Mouse (Mus musculus) limb, embryonic 14.5 days (tissue): ENCODE data around the gene Acaca. TPM values are rescaled to one million over a fixed set of nuclear protein-coding genes. Genes with fewer than 3 reads are reported as not detected.

ENCODE experiments used
- ATAC-seq: fragments of 200-750 bp; cut with Nextera tagmentation; 2 replicates; pipeline ENCODE4 v1.8.0; 2017; ENCODE audit warnings: low read depth, moderate number of reproducible peaks, moderate TSS enrichment; ENCODE audit not compliant: low FRiP score
- DNase-seq: peaks from one replicate; pipeline ENCODE4 v3.0.0-alpha.2; 2015; ENCODE audit warnings: low spot score
- H3K27ac ChIP-seq: fragments of 300-500 bp; sonication (generic); replicated peaks from 2 replicates; pipeline ENCODE4 v1.5.1; 2014; ENCODE audit warnings: low read depth, mild to moderate bottlenecking, low read length, moderate library complexity, mixed read lengths
- H3K27me3 ChIP-seq: fragments of 300-500 bp; sonication (generic); 2 replicates; pipeline ENCODE4 v1.6.1; 2014; ENCODE audit warnings: low read length, mixed read lengths; ENCODE audit not compliant: control insufficient read depth, insufficient read depth
- H3K36me3 ChIP-seq: fragments of 300-500 bp; sonication (generic); 2 replicates; pipeline ENCODE4 v1.6.1; 2014; ENCODE audit warnings: mild to moderate bottlenecking, low read length, moderate library complexity, mixed read lengths; ENCODE audit not compliant: control insufficient read depth, insufficient read depth
- H3K4me1 ChIP-seq: fragments of 300-500 bp; sonication (generic); 2 replicates; pipeline ENCODE4 v1.6.1; 2014; ENCODE audit warnings: antibody characterized with exemption, low read length, mixed read lengths; ENCODE audit not compliant: control insufficient read depth, insufficient read depth
- H3K4me2 ChIP-seq: fragments of 300-500 bp; sonication (generic); replicated peaks from 2 replicates; pipeline ENCODE4 v1.6.1; 2014; ENCODE audit warnings: low read depth, mild to moderate bottlenecking, low read length, moderate library complexity; ENCODE audit not compliant: severe bottlenecking
- H3K4me3 ChIP-seq: fragments of 300-500 bp; sonication (generic); replicated peaks from 2 replicates; pipeline ENCODE4 v1.5.1; 2014; ENCODE audit warnings: low read length
- H3K9ac ChIP-seq: fragments of 300-500 bp; sonication (generic); 2 replicates; pipeline ENCODE4 v1.6.1; 2014; ENCODE audit warnings: mild to moderate bottlenecking, low read depth, low read length, moderate library complexity; ENCODE audit not compliant: severe bottlenecking
- H3K9me3 ChIP-seq: fragments of 300-500 bp; sonication (generic); 2 replicates; pipeline ENCODE4 v1.6.1; 2016; ENCODE audit warnings: low read length; ENCODE audit not compliant: control insufficient read depth
- POLR2A ChIP-seq: fragments of 200-500 bp; IDR thresholded peaks from 2 replicates; pipeline ENCODE4 v1.8.0; 2012; ENCODE audit warnings: inconsistent platforms, mild to moderate bottlenecking, moderate library complexity, borderline replicate concordance; ENCODE audit not compliant: insufficient read depth, insufficient read length; ENCODE audit errors: extremely low read depth
- WGBS: fragments of 180-500 bp; shearing (Covaris S2); extraction: QIAGEN DNeasy Blood & Tissue Kit; methylation state at CpG from one replicate; pipeline ENCODE4 v1.1.7; 2014; 5-methylcytosine and 5-hydroxymethylcytosine counted together
- polyA plus RNA-seq, 2 experiments: library from polyadenylated mRNA; depleted of rRNA in 1 of 2; stranded (reverse) in 1 of 2; unstranded in 1 of 2; fragments of >200 nt; fragmentation: Nextera tagmentation in 1 of 2; extraction: Ambion mirVana in 1 of 2; gene quantifications; 2 replicates each; pipeline versions ENCODE4 v1.2.1 to v1.2.3; 2012 to 2014

Acaca gene
- polyA plus RNA-seq, 2 experiments: 18.2 to 20.3 TPM

DNA sequence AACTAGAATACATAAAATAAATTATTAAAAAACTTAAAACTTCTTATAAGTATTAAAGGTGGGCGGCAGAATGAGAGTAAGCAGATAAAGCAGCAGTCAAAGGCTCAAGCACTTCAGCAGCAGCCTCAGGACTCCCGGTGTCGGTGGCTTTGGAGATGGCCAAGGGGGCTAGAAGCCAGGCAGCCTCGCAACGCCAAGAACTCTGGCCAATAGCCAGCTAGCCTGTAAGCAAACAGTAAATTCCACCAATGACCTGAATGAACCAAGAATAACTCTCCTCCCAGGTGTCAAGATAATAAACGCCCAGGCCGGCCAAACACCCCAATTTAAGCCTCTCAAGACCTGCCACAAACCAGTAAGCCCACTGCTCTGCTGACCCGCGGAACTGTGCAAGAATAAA, 13.8 kb upstream of the Acaca start:
- ATAC-seq: no peak
- H3K27ac ChIP-seq: no peak overlapping the region
- no peak overlapping the region for H3K4me3 ChIP-seq
- H3K9me3 ChIP-seq: no peaks in the 10 kb centered on the region
- H3K4me2 ChIP-seq: no peak overlapping the region
- no peaks in the 10 kb centered on the region for H3K4me1 ChIP-seq
- DNase-seq: no peak
- no peak for TF ChIP-seq POLR2A
- WGBS: 79% methylated on average over 9 of the region's 9 CpGs
- H3K27me3 ChIP-seq: no peaks in the 10 kb centered on the region
- H3K36me3 ChIP-seq: peaks cover 63% of the 10 kb centered on the region
- H3K9ac ChIP-seq: no peak overlapping the region

DNA sequence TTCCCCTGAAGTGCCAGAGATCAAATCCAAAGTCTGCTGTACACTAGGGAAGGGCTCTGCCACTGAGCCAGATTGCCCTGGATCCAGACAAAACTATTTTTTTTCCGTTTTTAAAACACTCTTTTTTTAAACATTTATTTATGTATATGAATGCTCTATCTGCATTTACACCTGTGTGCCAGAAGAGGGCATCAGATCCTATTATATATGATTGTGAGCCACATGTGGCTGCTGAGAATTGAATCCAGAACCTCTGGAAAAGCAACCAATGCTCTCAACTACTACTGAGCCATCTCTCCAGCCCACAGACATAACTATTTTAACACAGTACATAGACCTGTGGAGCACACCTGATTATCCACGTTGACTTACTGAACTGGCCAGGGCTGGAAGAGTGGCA, 13.3 kb upstream of the Acaca start:
- Histone ChIP-seq H3K27me3 (no peaks in the 10 kb centered on the region), H3K27ac (no peak overlapping the region), H3K4me2 (no peak overlapping the region), H3K9ac (no peak overlapping the region), H3K4me1 (no peaks in the 10 kb centered on the region), H3K36me3 (peaks cover 65% of the 10 kb centered on the region), H3K4me3 (no peak overlapping the region), H3K9me3 (no peaks in the 10 kb centered on the region)
- ATAC-seq (no peak), DNase-seq (no peak)
- no peak for TF ChIP-seq POLR2A
- WGBS: 64% methylated on average over 2 of the region's 2 CpGs

DNA sequence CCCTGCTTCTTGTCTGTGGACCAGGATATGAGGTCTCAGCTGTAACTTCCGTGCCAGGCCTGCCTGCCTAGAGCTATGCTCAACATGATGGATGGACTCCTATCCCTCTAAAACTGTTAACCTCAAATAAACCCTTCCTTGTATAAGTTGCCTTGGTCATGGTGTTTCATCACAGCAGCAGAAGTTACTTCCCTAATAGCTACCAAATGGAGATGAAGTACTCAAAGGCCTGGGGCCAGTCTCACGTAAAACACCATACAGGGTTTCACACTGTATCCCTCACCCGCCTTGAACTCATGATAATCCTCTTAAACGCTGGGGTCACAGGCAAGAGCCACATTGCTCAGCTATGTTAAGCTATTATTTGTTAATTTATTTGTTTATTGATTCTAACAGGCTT, 12.0 kb upstream of the Acaca start:
- no peak overlapping the region for H3K4me3 ChIP-seq
- DNase-seq: no peak
- TF ChIP-seq POLR2A: no peak
- no peak overlapping the region for H3K27ac ChIP-seq
- H3K27me3 ChIP-seq: no peaks in the 10 kb centered on the region
- H3K4me1 ChIP-seq: no peaks in the 10 kb centered on the region
- 77% methylated on average over 4 of the region's 4 CpGs for WGBS
- no peak overlapping the region for H3K4me2 ChIP-seq
- peaks cover 77% of the 10 kb centered on the region for H3K36me3 ChIP-seq
- no peak for ATAC-seq
- no peaks in the 10 kb centered on the region for H3K9me3 ChIP-seq
- no peak overlapping the region for H3K9ac ChIP-seq

DNA sequence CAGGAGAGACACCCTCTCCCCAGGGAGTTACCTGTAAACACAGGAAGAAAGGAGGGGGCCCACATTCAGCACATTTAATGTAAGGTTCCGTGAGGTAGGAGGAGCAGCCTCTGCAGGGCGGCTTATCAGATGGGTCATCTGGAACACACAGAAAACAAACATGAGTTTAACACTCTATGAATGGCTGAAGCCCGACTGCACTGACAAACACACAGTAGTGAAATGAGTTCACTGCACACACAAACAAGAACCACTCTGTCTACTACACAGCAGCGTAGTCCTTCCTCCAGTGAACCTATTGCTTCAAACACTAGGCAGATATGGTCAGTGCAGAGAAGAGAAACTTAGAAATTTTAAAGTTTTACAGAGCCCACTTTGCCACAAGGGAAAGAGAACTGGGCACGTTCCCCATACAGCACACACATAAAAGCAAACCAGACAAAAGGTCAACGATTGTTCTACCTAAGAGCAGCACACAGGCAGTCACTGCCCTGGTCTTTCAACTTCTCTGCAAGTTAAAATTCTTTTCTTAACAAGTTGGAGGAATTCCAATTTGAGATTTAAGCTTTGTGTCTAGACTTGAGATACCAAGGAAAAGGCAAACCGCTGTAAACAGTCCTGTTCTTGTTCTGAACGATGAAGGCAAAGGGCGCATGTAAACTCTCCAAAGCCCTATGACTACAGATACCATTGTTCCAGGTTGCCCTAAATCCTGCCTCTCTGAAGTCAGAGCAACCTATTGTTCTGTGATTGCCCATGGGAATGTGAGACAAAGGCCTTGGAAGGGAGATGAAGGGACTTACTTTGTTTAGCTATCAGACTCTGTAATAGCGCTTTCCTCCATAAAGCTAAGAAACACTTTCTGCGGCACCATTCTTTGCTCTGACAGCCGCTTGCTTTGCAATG, 8.2 kb upstream of the Acaca start:
- Histone ChIP-seq H3K4me2 (no peak overlapping the region), H3K27me3 (no peaks in the 10 kb centered on the region), H3K9ac (no peak overlapping the region), H3K27ac (0 out of 2 replicates have a peak overlapping the region, but pooled peaks have one; percentile 4), H3K9me3 (no peaks in the 10 kb centered on the region), H3K4me1 (no peaks in the 10 kb centered on the region), H3K4me3 (no peak overlapping the region), H3K36me3 (peaks cover 84% of the 10 kb centered on the region)
- ATAC-seq (no peak), DNase-seq (no peak)
- 87% methylated on average over 12 of the region's 12 CpGs for WGBS
- no peak for TF ChIP-seq POLR2A

- no peaks in the 10 kb centered on the region for H3K9me3 ChIP-seq
- no peak for TF ChIP-seq POLR2A
- WGBS: 93% methylated on average over 4 of the region's 4 CpGs
- DNase-seq: no peak
- ATAC-seq: no peak
- peaks cover 30% of the 10 kb centered on the region for H3K36me3 ChIP-seq
- no peaks in the 10 kb centered on the region; the same call in 1 of the 2 replicates for H3K4me1 ChIP-seq
- H3K4me3 ChIP-seq: no peak overlapping the region; the same call in 1 of the 2 replicates
- H3K9ac ChIP-seq: no peak overlapping the region
- H3K27ac ChIP-seq: no peak overlapping the region
- H3K27me3 ChIP-seq: no peaks in the 10 kb centered on the region
- H3K4me2 ChIP-seq: no peak overlapping the region
Observed at GRCm38 (mm10) chr11:84127977-84128376, 1.5 kb upstream of the Acaca start.

- TF ChIP-seq POLR2A: no peak
- H3K27ac ChIP-seq: no peak overlapping the region
- H3K27me3 ChIP-seq: no peaks in the 10 kb centered on the region
- no peaks in the 10 kb centered on the region; the same call in 1 of the 2 replicates for H3K4me1 ChIP-seq
- H3K4me2 ChIP-seq: peak overlapping the region; percentile 79
- ATAC-seq (peak; percentile 25), DNase-seq (no peak)
- H3K36me3 ChIP-seq: peaks cover 19% of the 10 kb centered on the region
- peak overlapping the region; percentile 83 for H3K4me3 ChIP-seq
- WGBS: 5% methylated on average over 11 of the region's 11 CpGs
- H3K9ac ChIP-seq: peak overlapping the region; percentile 85
- H3K9me3 ChIP-seq: no peaks in the 10 kb centered on the region
Observed at GRCm38 (mm10) chr11:84129799-84130185, 320 bp downstream of the Acaca start.
